Mouse (Mus musculus): ENCODE results near the gene Map3k3.
A peak's percentile ranks its signal among the peaks of the same experiment; 100 is the strongest.

Map3k3 gene

DNA sequence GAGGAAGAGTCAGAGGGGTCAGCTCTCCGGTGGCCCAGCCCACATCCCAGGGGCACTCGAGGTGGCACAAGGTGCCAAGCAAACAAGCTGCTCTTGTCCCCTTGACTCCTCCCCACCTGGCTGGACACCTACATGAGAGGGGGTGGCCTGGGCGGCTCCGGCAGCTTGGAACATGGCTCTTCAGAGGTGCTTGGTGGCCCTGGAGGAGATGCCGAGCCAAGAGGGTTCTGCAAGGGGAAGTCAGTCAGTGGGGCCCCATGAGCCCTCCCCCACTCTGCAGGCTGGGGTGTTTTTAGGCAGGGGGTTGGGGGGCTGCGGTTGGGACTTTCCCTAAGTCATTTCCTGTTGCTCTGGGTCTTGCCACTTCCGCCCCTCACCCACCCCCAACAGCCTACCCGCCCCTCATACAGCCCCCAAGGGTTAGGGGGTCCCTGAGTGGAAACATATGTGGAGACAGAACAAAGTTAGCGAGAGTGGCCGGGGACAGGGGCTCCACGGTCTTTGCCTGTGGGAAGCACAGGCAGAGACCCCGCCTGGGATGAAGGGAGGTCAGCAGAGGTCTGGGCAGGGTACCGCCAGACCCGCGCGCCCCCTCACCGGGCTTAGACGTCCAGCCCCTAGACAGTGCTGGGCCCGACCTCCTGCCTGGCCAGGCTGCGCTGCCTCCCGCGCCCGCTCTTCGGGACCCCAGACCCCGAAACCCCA is 75.0 kb downstream of the Map3k3 start:
- DNase-seq = peak; percentile 91 to 93

- peak; percentile 78 to 82 for DNase-seq
Observed at GRCm38 (mm10) chr11:106159921-106160840, 75.8 kb downstream of the Map3k3 start.

DNA sequence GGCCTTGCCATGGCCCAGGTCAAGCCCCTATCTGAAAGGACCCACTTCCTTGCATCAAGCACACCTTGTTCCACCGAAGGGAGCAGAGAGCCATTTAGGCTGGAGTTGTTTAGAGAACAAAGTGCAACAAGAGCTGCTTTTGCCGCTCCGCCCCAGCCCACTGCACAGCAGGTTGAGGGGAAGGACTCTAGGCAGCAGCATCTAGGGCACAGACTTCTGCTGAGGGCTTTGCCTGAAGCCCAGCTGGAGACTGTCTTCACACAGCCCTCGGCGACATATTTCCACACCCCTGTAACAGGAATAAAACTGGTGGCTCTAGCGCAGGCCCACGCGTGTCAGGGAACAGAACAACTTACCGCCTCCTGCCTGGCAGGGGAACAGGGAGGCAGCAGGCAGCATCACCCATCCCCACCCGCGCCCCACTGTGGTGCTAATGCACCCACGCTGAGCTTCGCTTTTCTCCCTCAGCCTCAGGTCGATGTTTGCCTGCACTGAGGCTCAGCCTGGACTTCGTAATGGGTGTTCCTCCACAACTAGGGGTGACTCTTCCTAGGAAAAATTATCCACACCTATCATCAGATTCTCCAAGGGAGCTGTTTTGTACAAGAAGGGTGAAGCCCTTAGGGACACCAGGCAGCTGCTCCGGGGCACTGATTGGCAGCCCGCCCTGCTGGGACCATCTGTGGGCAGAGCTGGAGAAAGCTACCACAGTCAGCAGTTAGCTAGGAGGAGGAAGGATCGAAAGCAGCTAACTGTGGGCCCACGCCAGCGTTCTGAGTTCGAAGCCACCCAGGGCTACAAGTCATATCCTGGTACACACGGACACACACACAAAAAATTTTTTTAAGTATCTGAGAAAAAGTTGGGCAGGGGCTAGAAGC is 76.7 kb downstream of the Map3k3 start, which contains the start of the genes Gm10840 and Limd2:
TSS of gene Gm10840 (plus strand) at position 10 of the 881 bp plus-strand sequence.
TSS of gene Limd2 (minus strand) at position 20 of the 881 bp plus-strand sequence.
- DNase-seq = peak; percentile 45 to 59

GRCm38 (mm10) chr11:106162237-106162636 is 77.8 kb downstream of the Map3k3 start:
- no peak for DNase-seq

- no peak for DNase-seq
Observed at GRCm38 (mm10) chr11:106163546-106163945, 79.1 kb downstream of the Map3k3 start.

- no peak for DNase-seq
Observed at GRCm38 (mm10) chr11:106164601-106165180, 80.3 kb downstream of the Map3k3 start.

DNA sequence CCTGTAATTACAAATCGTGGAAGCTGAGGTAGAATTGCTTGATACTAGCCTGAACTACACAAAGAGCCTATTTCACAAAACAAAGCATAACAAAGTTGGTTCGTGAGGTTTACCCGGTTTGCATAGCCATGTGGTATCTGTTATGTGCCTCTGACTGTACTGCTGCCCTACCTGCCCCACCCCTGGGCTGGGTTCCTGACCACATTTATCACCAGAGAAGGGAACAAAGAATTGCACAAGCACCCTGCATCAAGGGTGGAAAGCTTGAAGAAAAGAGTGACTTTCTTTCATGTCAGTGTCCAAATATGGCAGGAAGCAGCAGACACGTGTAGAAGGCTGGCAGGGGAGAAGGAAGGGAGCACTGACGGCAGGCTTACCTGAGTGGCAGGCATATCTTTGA is 83.0 kb downstream of the Map3k3 start:
- no peak for DNase-seq

DNA sequence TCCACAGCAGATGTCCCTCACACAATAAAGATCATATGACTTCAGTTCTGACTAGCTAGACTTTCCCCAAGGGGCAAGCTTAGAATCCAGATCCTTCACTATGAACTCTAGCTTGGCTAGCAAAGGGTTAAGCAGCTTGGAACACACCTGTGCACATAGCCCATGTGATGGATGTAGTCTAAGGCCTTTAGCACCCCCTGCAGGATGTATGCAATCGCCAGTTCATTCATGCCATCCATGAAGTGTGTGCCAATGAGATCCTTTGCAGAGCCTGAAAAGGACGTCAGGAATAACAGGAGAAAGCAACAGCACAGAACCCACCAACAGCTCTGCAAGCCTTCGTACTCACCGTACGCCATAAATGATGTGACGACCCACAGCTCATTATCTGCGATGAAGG is 86.4 kb downstream of the Map3k3 start:
- DNase-seq = peak in 1 of 2 experiments; percentile 53

GRCm38 (mm10) chr11:106173228-106173627 is 88.8 kb downstream of the Map3k3 start:
- no peak for DNase-seq

GRCm38 (mm10) chr11:106174372-106174771 is 90.0 kb downstream of the Map3k3 start:
- no peak for DNase-seq

- no peak for DNase-seq
Observed at GRCm38 (mm10) chr11:106175081-106175480, 90.7 kb downstream of the Map3k3 start.

- no peak for DNase-seq
Observed at GRCm38 (mm10) chr11:106176372-106176771, 92.0 kb downstream of the Map3k3 start.

DNA sequence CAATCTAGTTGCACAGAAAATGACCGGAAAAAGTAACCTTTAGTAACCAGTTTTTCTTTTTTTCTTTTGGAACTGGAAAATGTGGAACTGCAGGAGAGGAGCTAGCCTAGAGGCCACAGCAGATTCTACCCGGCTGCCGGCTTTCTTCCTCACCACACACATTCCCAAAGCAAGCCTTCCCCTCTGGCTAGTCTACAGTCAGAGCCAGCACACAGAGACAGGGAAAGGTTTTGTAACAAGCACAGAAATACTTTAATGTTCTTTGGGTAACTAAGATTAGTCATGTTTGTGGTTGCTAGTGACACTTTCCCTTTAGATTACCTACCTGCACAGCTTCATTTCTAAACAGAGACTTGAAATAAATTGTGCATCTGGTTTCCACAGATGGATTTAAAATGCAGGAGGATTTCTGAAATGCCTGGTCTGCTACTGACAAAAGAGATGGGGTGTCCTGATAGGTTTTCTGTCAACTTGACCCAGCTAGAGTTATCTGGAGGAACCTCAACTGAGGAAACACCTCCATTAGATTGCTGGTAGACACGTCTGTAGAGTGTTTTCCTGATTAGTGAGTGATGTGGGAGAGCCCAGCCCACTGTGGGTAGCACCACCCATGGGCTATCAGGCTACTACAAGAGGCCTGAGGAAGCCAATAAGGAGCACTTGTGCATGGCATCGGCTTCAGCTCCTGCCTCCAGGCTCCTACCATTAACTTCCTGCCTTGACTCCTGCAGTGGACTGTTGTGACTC is 93.8 kb downstream of the Map3k3 start:
- DNase-seq = peak in 1 of 2 experiments; percentile 33

DNA sequence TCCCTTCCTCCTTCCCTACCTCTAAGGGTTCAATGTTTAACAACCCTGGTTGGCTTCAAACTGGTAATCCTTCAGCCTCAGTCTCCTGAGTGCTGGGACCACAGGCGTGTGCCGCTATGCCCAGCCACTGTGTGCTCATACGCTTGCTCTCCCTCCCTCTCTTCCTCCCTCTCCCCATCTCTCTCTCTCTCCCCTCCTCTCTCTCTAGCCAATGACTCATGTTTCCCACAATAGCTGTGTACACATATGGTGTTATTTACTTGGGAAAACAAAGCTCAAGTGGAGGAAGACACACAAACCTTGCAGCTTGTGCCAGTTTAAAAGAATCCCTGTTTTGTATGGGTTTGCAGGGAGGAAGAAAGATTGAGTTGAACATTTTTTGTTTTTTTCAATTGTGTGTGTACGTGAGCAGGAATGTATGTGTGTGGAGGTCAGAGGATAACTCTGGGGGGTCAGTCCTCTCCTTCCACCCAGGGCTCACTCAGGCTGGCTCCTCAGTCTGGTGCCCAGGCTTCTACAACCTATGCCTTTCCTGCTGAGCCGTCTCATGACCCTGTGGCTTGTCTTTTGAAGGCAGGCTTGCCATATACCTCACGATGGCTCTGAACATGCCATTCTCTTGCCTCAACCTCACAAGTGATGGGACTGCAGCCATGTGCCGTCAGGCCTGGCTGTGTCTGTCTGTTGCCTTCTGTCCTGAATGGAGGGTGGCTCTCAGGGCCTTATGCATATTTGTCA is 95.5 kb downstream of the Map3k3 start:
- no peak for DNase-seq

DNA sequence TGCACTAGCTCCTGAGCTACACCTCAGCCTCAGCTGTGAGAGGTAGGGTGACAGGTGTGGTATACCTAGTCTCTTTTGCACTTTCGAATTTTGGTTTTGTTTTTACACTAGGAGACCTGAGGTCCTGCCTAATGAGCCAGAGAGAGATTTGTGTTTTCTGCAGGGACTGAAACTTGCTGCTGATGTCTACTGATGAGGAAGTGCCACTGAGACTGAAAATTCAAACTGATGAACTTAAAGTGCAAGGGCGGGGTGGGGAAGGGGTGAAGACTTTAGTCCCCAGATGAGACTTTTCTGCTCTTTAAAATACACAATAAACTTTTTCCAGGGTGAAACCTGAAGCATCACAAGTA is 96.0 kb downstream of the Map3k3 start:
- DNase-seq = no peak

DNA sequence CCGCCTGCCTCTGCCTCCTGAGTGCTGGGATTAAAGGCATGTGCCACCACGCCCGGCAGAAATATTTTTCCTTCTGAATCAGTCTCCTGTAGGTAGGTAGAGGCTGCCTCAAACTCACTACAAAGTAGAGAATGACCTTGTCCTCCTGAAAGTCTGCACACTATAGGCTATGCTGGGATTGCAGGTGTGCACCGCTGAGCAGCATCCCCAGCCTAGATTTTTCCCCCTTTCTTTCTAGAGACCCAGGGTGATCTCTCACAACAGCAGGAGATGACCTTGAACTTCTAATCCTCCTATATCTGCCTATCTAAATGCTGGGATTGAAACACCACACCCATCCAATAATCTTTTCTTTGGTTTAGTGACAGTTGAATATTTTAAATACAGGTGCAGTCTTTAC is 102.9 kb downstream of the Map3k3 start:
- DNase-seq = no peak

DNA sequence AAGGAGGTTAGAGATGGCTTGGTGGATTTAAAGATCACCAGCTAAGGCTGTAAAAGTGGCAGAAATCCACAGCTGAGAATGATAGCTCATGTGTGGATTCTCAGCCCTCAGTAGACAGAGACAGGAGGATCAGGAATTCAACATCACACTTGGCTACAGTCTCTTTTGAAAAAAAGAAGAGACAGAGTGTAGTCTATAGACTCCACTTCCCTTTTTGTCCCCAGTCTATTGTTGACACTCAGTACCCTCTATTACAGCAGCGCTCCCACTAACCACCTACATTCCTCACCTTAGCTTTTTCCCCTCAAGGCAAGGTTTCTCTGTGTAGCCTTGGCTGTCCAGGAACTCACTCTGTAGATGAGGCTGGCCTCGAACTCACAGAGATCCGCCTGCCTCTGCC is 107.3 kb downstream of the Map3k3 start:
- no peak for DNase-seq

- DNase-seq = no peak
Observed at GRCm38 (mm10) chr11:106192241-106192640, 107.8 kb downstream of the Map3k3 start.

GRCm38 (mm10) chr11:106192657-106193370 is 108.4 kb downstream of the Map3k3 start:
- peak in 1 of 2 experiments; percentile 30 for DNase-seq
